Mouse (Mus musculus): ENCODE data around the gene Ptprd. TPM values are rescaled to one million over a fixed set of nuclear protein-coding genes. Genes with fewer than 3 reads are reported as not detected.

Ptprd gene
- polyA plus RNA-seq, 1 experiment from 2014 or later = not detected

- no peak overlapping the region for H3K27ac ChIP-seq
- H3K4me3 ChIP-seq (ENCODE audit: inconsistent target) = no peak overlapping the region
- no peaks in the 10 kb centered on the region for H3K36me3 ChIP-seq (ENCODE audit: inconsistent target)
- H3K79me2 ChIP-seq (ENCODE audit: inconsistent target) = no peaks in the 10 kb centered on the region
- WGBS (ENCODE audit: missing documents) = 53% methylated on average over 3 of the region's 3 CpGs
Measured at GRCm38 (mm10) chr4:76503279-76503601, 1708.5 kb downstream of the Ptprd start.

GRCm38 (mm10) chr4:76502575-76503278 is 1709.0 kb downstream of the Ptprd start:
- H3K27ac ChIP-seq = no peak overlapping the region
- WGBS (ENCODE audit: missing documents) = 64% methylated on average over 6 of the region's 6 CpGs
- no peaks in the 10 kb centered on the region for H3K79me2 ChIP-seq (ENCODE audit: inconsistent target)

GRCm38 (mm10) chr4:76485848-76486247 is 1725.9 kb downstream of the Ptprd start:
- 85% methylated on average over 3 of the region's 3 CpGs for WGBS (ENCODE audit: missing documents)
- Histone ChIP-seq H3K79me2 (ENCODE audit: inconsistent target) (no peaks in the 10 kb centered on the region), H3K27ac (no peak overlapping the region), H3K36me3 (ENCODE audit: inconsistent target) (no peaks in the 10 kb centered on the region), H3K4me3 (ENCODE audit: inconsistent target) (no peak overlapping the region)

More at GRCm38 (mm10) chr4:76502575-76503278, 1709.0 kb downstream of the Ptprd start:
- H3K36me3 ChIP-seq (ENCODE audit: inconsistent target) = no peaks in the 10 kb centered on the region
- no peak overlapping the region for H3K4me3 ChIP-seq (ENCODE audit: inconsistent target)

GRCm38 (mm10) chr4:76468366-76469100 is 1743.2 kb downstream of the Ptprd start:
- WGBS (ENCODE audit: missing documents) = 73% methylated on average over 3 of the region's 3 CpGs
- H3K79me2 ChIP-seq (ENCODE audit: inconsistent target) = no peaks in the 10 kb centered on the region
- no peaks in the 10 kb centered on the region for H3K36me3 ChIP-seq (ENCODE audit: inconsistent target)
- no peak overlapping the region for H3K4me3 ChIP-seq (ENCODE audit: inconsistent target)
- H3K27ac ChIP-seq = no peak overlapping the region

- WGBS (ENCODE audit: missing documents) = 70% methylated on average over 1 of the region's 1 CpGs
- H3K4me3 ChIP-seq (ENCODE audit: inconsistent target) = no peak overlapping the region
- no peaks in the 10 kb centered on the region for H3K36me3 ChIP-seq (ENCODE audit: inconsistent target)
- H3K27ac ChIP-seq = no peak overlapping the region
- no peaks in the 10 kb centered on the region for H3K79me2 ChIP-seq (ENCODE audit: inconsistent target)
Measured at GRCm38 (mm10) chr4:76464682-76465081, 1747.1 kb downstream of the Ptprd start.

GRCm38 (mm10) chr4:76461336-76461735 is 1750.4 kb downstream of the Ptprd start:
- WGBS (ENCODE audit: missing documents) = 24% methylated on average over 5 of the region's 5 CpGs
- H3K4me3 ChIP-seq (ENCODE audit: inconsistent target) = no peak overlapping the region
- H3K79me2 ChIP-seq (ENCODE audit: inconsistent target) = no peaks in the 10 kb centered on the region

GRCm38 (mm10) chr4:76460556-76460955 is 1751.2 kb downstream of the Ptprd start:
- 91% methylated on average over 1 of the region's 1 CpGs for WGBS (ENCODE audit: missing documents)
- no peak overlapping the region for H3K27ac ChIP-seq
- no peaks in the 10 kb centered on the region for H3K36me3 ChIP-seq (ENCODE audit: inconsistent target)
- no peaks in the 10 kb centered on the region for H3K79me2 ChIP-seq (ENCODE audit: inconsistent target)
- H3K4me3 ChIP-seq (ENCODE audit: inconsistent target) = no peak overlapping the region

More at GRCm38 (mm10) chr4:76461336-76461735, 1750.4 kb downstream of the Ptprd start:
- no peak overlapping the region for H3K27ac ChIP-seq
- no peaks in the 10 kb centered on the region for H3K36me3 ChIP-seq (ENCODE audit: inconsistent target)

- H3K36me3 ChIP-seq (ENCODE audit: inconsistent target) = no peaks in the 10 kb centered on the region
- no peak overlapping the region for H3K27ac ChIP-seq
- no peaks in the 10 kb centered on the region for H3K79me2 ChIP-seq (ENCODE audit: inconsistent target)
- H3K4me3 ChIP-seq (ENCODE audit: inconsistent target) = no peak overlapping the region
Measured at GRCm38 (mm10) chr4:76459621-76460020, 1752.1 kb downstream of the Ptprd start.

GRCm38 (mm10) chr4:76452286-76452685 is 1759.5 kb downstream of the Ptprd start:
- H3K36me3 ChIP-seq (ENCODE audit: inconsistent target) = no peaks in the 10 kb centered on the region
- no peak overlapping the region for H3K27ac ChIP-seq
- H3K79me2 ChIP-seq (ENCODE audit: inconsistent target) = no peaks in the 10 kb centered on the region
- no peak overlapping the region for H3K4me3 ChIP-seq (ENCODE audit: inconsistent target)
- 84% methylated on average over 4 of the region's 4 CpGs for WGBS (ENCODE audit: missing documents)

GRCm38 (mm10) chr4:76451019-76451552 is 1760.7 kb downstream of the Ptprd start:
- Histone ChIP-seq H3K27ac (no peak overlapping the region), H3K4me3 (ENCODE audit: inconsistent target) (no peak overlapping the region), H3K79me2 (ENCODE audit: inconsistent target) (no peaks in the 10 kb centered on the region), H3K36me3 (ENCODE audit: inconsistent target) (no peaks in the 10 kb centered on the region)
- 34% methylated on average over 8 of the region's 8 CpGs for WGBS (ENCODE audit: missing documents)

GRCm38 (mm10) chr4:76450351-76451018 is 1761.3 kb downstream of the Ptprd start:
- WGBS (ENCODE audit: missing documents) = 5% methylated on average over 28 of the region's 34 CpGs
- no peaks in the 10 kb centered on the region for H3K79me2 ChIP-seq (ENCODE audit: inconsistent target)
- H3K36me3 ChIP-seq (ENCODE audit: inconsistent target) = no peaks in the 10 kb centered on the region
- no peak overlapping the region for H3K27ac ChIP-seq
- H3K4me3 ChIP-seq (ENCODE audit: inconsistent target) = no peak overlapping the region

GRCm38 (mm10) chr4:76449466-76450350 is 1762.1 kb downstream of the Ptprd start:
- no peaks in the 10 kb centered on the region for H3K36me3 ChIP-seq (ENCODE audit: inconsistent target)
- H3K79me2 ChIP-seq (ENCODE audit: inconsistent target) = no peaks in the 10 kb centered on the region
- 2% methylated on average over 92 of the region's 99 CpGs for WGBS (ENCODE audit: missing documents)
- no peak overlapping the region for H3K27ac ChIP-seq
- H3K4me3 ChIP-seq (ENCODE audit: inconsistent target) = no peak overlapping the region

- H3K27ac ChIP-seq = no peak overlapping the region
- H3K79me2 ChIP-seq (ENCODE audit: inconsistent target) = no peaks in the 10 kb centered on the region
- H3K4me3 ChIP-seq (ENCODE audit: inconsistent target) = no peak overlapping the region
- WGBS (ENCODE audit: missing documents) = 4% methylated on average over 24 of the region's 24 CpGs
- no peaks in the 10 kb centered on the region for H3K36me3 ChIP-seq (ENCODE audit: inconsistent target)
Measured at GRCm38 (mm10) chr4:76448678-76449465, 1762.9 kb downstream of the Ptprd start.
